Mouse (Mus musculus): ENCODE measurements around the gene Postn. TPM values are rescaled to one million over a fixed set of nuclear protein-coding genes. Genes with fewer than 3 reads are reported as not detected.

Postn gene
- 60.3 and 71.8 TPM in 2 replicates for polyA plus RNA-seq (2015; fragmentation: Nextera tagmentation; extraction: Ambion mirVana)

- H3K27ac ChIP-seq (replicated peaks) = no peak within 1 kb of the TSS
- H3K4me1 ChIP-seq = peaks cover 10% of the 10 kb centered on the region
- H3K9me3 ChIP-seq (replicated peaks) = no peaks in the 10 kb centered on the region
- no peak within 1 kb of the TSS for H3K4me3 ChIP-seq (replicated peaks)
- no peak within 1 kb of the TSS for H3K9ac ChIP-seq (replicated peaks)
- H3K4me2 ChIP-seq = peak within 1 kb of the TSS; percentile 28; the same call in 1 of the 2 replicates
- H3K36me3 ChIP-seq = no peaks in the 10 kb centered on the region
- WGBS = 61% methylated on average over 6 of the region's 6 CpGs
- no peaks in the 10 kb centered on the region for H3K27me3 ChIP-seq (replicated peaks)
- no peak for ATAC-seq (ENCODE audit: low FRiP score)
Observed at GRCm38 (mm10) chr3:54360897-54361296, at the start of gene Postn. Gene Postn, plus strand, starts transcription at chr3:54361109.

GRCm38 (mm10) chr3:54314055-54314454 is 46.9 kb upstream of the Postn start:
- no peaks in the 10 kb centered on the region; the same call in 1 of the 2 replicates for H3K27me3 ChIP-seq (replicated peaks)
- no peak overlapping the region for H3K4me2 ChIP-seq
- ATAC-seq (ENCODE audit: low FRiP score) = no peak
- H3K9me3 ChIP-seq (replicated peaks) = no peaks in the 10 kb centered on the region
- no peaks in the 10 kb centered on the region for H3K4me1 ChIP-seq
- H3K9ac ChIP-seq (replicated peaks) = no peak overlapping the region
- no peaks in the 10 kb centered on the region for H3K36me3 ChIP-seq
- 92% methylated on average over 2 of the region's 2 CpGs for WGBS
- no peak overlapping the region for H3K4me3 ChIP-seq (replicated peaks)
- H3K27ac ChIP-seq (replicated peaks) = no peak overlapping the region

- WGBS = 36% methylated on average over 9 of the region's 9 CpGs
- Histone ChIP-seq H3K27me3 (replicated peaks) (no peaks in the 10 kb centered on the region; the same call in 1 of the 2 replicates), H3K4me3 (replicated peaks) (no peak overlapping the region), H3K4me2 (no peak overlapping the region), H3K36me3 (no peaks in the 10 kb centered on the region), H3K9ac (replicated peaks) (no peak overlapping the region), H3K27ac (replicated peaks) (no peak overlapping the region), H3K9me3 (replicated peaks) (no peaks in the 10 kb centered on the region), H3K4me1 (peaks cover 3% of the 10 kb centered on the region; the same call in 1 of the 2 replicates)
- no peak for ATAC-seq (ENCODE audit: low FRiP score)
Observed at GRCm38 (mm10) chr3:54352891-54353652, 7.8 kb upstream of the Postn start.

GRCm38 (mm10) chr3:54357561-54357960 is 3.3 kb upstream of the Postn start:
- no peaks in the 10 kb centered on the region; the same call in 1 of the 2 replicates for H3K27me3 ChIP-seq (replicated peaks)
- no peak overlapping the region for H3K4me2 ChIP-seq
- H3K4me1 ChIP-seq = peaks cover 10% of the 10 kb centered on the region
- H3K27ac ChIP-seq (replicated peaks) = no peak overlapping the region
- no peaks in the 10 kb centered on the region for H3K9me3 ChIP-seq (replicated peaks)
- peak; percentile 45; the same call in 1 of the 2 replicates for ATAC-seq (ENCODE audit: low FRiP score)
- H3K4me3 ChIP-seq (replicated peaks) = no peak overlapping the region
- 72% methylated on average over 3 of the region's 3 CpGs for WGBS
- no peak overlapping the region for H3K9ac ChIP-seq (replicated peaks)
- no peaks in the 10 kb centered on the region for H3K36me3 ChIP-seq

- WGBS = 20% methylated on average over 15 of the region's 15 CpGs
- Histone ChIP-seq H3K36me3 (no peaks in the 10 kb centered on the region), H3K4me1 (peaks cover 10% of the 10 kb centered on the region), H3K9ac (replicated peaks) (no peak overlapping the region), H3K27me3 (replicated peaks) (no peaks in the 10 kb centered on the region), H3K27ac (replicated peaks) (no peak overlapping the region), H3K4me2 (peak overlapping the region; percentile 30), H3K9me3 (replicated peaks) (no peaks in the 10 kb centered on the region), H3K4me3 (replicated peaks) (no peak overlapping the region)
- peak; percentile 61; the same call in 1 of the 2 replicates for ATAC-seq (ENCODE audit: low FRiP score)
Observed at GRCm38 (mm10) chr3:54358463-54359189, 2.3 kb upstream of the Postn start.

GRCm38 (mm10) chr3:54361656-54362055 is 747 bp downstream of the Postn start:
- H3K4me2 ChIP-seq = no peak overlapping the region
- H3K9me3 ChIP-seq (replicated peaks) = no peaks in the 10 kb centered on the region
- H3K36me3 ChIP-seq = no peaks in the 10 kb centered on the region
- H3K4me3 ChIP-seq (replicated peaks) = no peak overlapping the region
- no peaks in the 10 kb centered on the region for H3K27me3 ChIP-seq (replicated peaks)
- H3K4me1 ChIP-seq = peaks cover 10% of the 10 kb centered on the region
- no peak for ATAC-seq (ENCODE audit: low FRiP score)
- no peak overlapping the region for H3K9ac ChIP-seq (replicated peaks)
- no peak overlapping the region for H3K27ac ChIP-seq (replicated peaks)

- Histone ChIP-seq H3K27me3 (replicated peaks) (no peaks in the 10 kb centered on the region), H3K4me3 (replicated peaks) (no peak overlapping the region)
- ATAC-seq (ENCODE audit: low FRiP score) = no peak
Observed at GRCm38 (mm10) chr3:54371015-54371414, 10.1 kb downstream of the Postn start.

GRCm38 (mm10) chr3:54372625-54373024 is 11.7 kb downstream of the Postn start:
- WGBS = 41% methylated on average over 6 of the region's 6 CpGs
- ATAC-seq (ENCODE audit: low FRiP score) = no peak
- Histone ChIP-seq H3K4me1 (no peaks in the 10 kb centered on the region), H3K4me2 (no peak overlapping the region), H3K27ac (replicated peaks) (no peak overlapping the region), H3K27me3 (replicated peaks) (no peaks in the 10 kb centered on the region), H3K36me3 (no peaks in the 10 kb centered on the region), H3K9ac (replicated peaks) (no peak overlapping the region), H3K4me3 (replicated peaks) (no peak overlapping the region), H3K9me3 (replicated peaks) (no peaks in the 10 kb centered on the region)

More at GRCm38 (mm10) chr3:54371015-54371414, 10.1 kb downstream of the Postn start:
- Histone ChIP-seq H3K9me3 (replicated peaks) (no peaks in the 10 kb centered on the region), H3K36me3 (no peaks in the 10 kb centered on the region), H3K4me1 (no peaks in the 10 kb centered on the region), H3K9ac (replicated peaks) (no peak overlapping the region), H3K4me2 (no peak overlapping the region), H3K27ac (replicated peaks) (no peak overlapping the region)
- 97% methylated on average over 1 of the region's 1 CpGs for WGBS

- Histone ChIP-seq H3K4me1 (no peaks in the 10 kb centered on the region), H3K27ac (replicated peaks) (no peak overlapping the region), H3K9ac (replicated peaks) (no peak overlapping the region), H3K4me3 (replicated peaks) (no peak overlapping the region), H3K36me3 (no peaks in the 10 kb centered on the region), H3K4me2 (no peak overlapping the region), H3K27me3 (replicated peaks) (no peaks in the 10 kb centered on the region), H3K9me3 (replicated peaks) (no peaks in the 10 kb centered on the region)
- ATAC-seq (ENCODE audit: low FRiP score) = no peak
- 94% methylated on average over 6 of the region's 6 CpGs for WGBS
Observed at GRCm38 (mm10) chr3:54376014-54376413, 15.1 kb downstream of the Postn start.

- Histone ChIP-seq H3K4me1 (no peaks in the 10 kb centered on the region), H3K36me3 (no peaks in the 10 kb centered on the region), H3K4me3 (replicated peaks) (no peak overlapping the region), H3K9ac (replicated peaks) (no peak overlapping the region), H3K27ac (replicated peaks) (no peak overlapping the region), H3K27me3 (replicated peaks) (no peaks in the 10 kb centered on the region), H3K9me3 (replicated peaks) (no peaks in the 10 kb centered on the region), H3K4me2 (no peak overlapping the region)
- 6% methylated on average over 2 of the region's 2 CpGs for WGBS
- ATAC-seq (ENCODE audit: low FRiP score) = 0 out of 2 replicates have a peak, but pooled peaks have one; percentile 35
Observed at GRCm38 (mm10) chr3:54377647-54378046, 16.7 kb downstream of the Postn start.

- no peak overlapping the region for H3K9ac ChIP-seq (replicated peaks)
- H3K27ac ChIP-seq (replicated peaks) = no peak overlapping the region
- no peaks in the 10 kb centered on the region for H3K9me3 ChIP-seq (replicated peaks)
- H3K36me3 ChIP-seq = no peaks in the 10 kb centered on the region
- H3K4me2 ChIP-seq = no peak overlapping the region
- no peaks in the 10 kb centered on the region for H3K27me3 ChIP-seq (replicated peaks)
- no peaks in the 10 kb centered on the region for H3K4me1 ChIP-seq
- no peak overlapping the region for H3K4me3 ChIP-seq (replicated peaks)
- ATAC-seq (ENCODE audit: low FRiP score) = no peak
- 51% methylated on average over 1 of the region's 1 CpGs for WGBS
Observed at GRCm38 (mm10) chr3:54378135-54378534, 17.2 kb downstream of the Postn start.

- Histone ChIP-seq H3K36me3 (no peaks in the 10 kb centered on the region), H3K4me3 (replicated peaks) (no peak overlapping the region), H3K27ac (replicated peaks) (no peak overlapping the region), H3K27me3 (replicated peaks) (no peaks in the 10 kb centered on the region), H3K9ac (replicated peaks) (no peak overlapping the region), H3K4me2 (no peak overlapping the region), H3K9me3 (replicated peaks) (no peaks in the 10 kb centered on the region), H3K4me1 (no peaks in the 10 kb centered on the region)
- no peak for ATAC-seq (ENCODE audit: low FRiP score)
- 85% methylated on average over 4 of the region's 4 CpGs for WGBS
Observed at GRCm38 (mm10) chr3:54379981-54380380, 19.1 kb downstream of the Postn start.

Data from neural tube, embryonic 15.5 days (tissue).